Mouse (Mus musculus): ENCODE results near the gene Cherp. TPM values are rescaled to one million over a fixed set of nuclear protein-coding genes. Genes with fewer than 3 reads are reported as not detected.
A peak's percentile ranks its signal among the peaks of the same experiment; 100 is the strongest.

Cherp gene
- total RNA-seq, 2 experiments from 2014 or later = 59.7 to 76.4 TPM

DNA sequence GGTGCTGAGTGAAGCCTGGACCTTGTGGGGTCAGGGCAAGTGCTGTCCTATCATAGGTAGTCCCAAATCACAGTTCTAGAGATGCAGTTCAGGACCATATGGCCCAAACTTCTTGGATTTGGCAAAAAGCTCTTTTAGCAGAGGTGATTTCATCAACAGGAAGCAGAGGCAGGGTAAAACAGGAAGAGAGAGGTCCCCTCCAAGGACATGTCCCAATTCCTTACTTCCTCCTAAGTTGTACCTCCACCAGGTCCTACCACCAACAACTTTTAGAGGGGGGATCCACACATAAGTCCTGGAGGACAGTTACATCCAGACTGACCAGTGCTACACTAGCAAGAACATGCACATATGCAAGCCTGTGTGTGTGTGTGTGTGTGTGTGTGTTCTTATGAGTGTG, 12.0 kb upstream of the Cherp start:
- DNase-seq (ENCODE audit: low spot score in 2 of 2) = no peak
- intact Hi-C loops (cut with DNase I) = no loop called here

DNA sequence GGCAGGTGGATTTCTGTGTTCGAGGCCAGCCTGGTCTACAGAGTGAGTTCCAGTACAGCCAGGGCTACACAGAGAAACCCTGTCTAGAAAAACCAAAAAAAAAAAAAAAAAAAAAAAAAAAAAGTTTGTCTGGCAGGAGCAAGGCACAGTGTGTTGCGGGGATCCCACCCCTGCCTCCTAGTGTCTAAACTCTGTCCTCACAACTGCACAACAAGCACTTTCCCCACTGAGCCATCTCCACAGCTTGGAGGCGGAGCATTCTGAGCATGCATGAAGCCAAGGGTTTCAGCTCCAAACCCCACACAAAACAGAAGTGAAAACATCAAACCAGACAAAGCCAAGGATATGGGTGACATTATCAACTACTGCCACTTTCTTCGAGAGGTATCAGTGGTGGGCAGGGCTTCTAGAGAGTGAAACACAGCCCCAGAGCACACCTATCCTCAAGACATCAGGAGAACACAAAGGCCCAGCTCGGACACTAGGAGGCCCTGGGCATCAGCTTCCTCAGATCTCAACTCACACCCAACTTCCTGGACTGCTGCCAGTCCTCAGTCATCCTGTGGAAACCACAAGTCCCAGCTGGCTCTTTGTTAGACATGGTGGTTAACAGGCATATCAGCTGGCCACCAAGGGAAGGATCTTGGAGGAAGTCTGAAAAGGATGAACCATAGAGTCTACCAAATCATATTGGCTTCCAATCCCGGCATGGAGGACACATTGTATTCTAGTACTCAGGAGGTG, 10.6 kb upstream of the Cherp start:
- intact Hi-C loops (cut with DNase I) = no loop called here
- DNase-seq (ENCODE audit: low spot score in 2 of 2) = no peak

DNA sequence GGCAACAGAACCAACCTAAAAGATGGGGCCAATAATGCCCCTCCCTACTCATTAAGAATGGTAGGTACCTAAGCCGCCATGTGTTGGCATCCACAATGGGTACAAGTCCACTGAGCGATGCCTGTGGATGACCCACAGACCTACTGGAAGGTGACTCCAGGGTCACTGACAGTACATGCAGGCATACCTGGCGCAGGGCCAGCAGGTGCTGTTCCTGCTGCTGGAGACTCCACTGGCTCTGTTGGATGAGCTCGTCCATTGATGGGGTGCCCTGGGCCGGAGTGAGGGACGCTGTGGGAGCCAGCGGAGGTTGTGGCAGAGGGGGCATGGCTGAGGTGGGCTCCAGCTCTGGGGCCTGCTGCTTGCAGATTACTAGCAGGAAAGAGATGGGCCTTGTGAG, 4.3 kb downstream of the Cherp start:
- intact Hi-C loops (cut with DNase I) = no loop called here
- DNase-seq (ENCODE audit: low spot score in 2 of 2) = no peak

DNA sequence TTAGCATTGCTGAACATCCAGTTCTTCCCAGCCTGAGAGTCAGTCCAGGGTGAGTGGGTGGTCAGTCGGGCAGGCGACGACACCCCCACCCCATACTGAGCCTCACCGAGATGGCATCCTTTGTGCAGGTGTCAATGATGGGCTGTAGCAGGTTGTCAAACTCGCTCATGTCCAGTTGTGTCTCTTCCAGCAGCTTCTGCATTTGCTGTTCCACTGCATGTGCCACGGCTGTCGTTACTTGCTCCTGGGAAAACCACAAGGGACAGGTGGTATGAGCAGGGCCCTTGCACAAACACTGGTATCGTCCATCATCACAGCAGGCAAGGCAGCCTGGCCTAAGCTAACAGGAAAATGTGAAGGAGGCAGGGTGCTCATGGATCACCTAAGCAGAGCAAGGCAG, 5.0 kb downstream of the Cherp start:
- intact Hi-C loops (cut with DNase I) = no loop called here
- DNase-seq (ENCODE audit: low spot score in 2 of 2) = no peak

DNA sequence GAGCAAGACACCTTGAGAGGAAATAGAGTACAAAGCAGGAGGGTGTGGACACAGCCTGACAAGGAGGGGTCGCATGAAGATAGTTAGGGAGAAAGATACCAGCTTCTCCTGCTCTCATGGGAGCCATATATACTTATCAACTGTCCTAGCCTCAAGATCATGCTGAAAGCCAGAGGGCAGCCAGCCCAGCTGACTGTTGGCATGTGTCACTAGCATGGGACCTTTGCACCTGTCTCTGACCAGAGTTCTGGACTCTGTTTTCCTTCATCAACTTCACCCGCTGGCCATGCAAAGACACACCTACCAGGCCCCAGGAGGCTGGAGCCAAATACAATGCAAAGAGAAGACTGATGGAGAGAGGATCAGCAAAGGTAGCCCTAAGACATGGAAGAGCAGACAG, 5.8 kb downstream of the Cherp start:
- intact Hi-C loops (cut with DNase I) = no loop called here
- no peak for DNase-seq (ENCODE audit: low spot score in 2 of 2)

DNA sequence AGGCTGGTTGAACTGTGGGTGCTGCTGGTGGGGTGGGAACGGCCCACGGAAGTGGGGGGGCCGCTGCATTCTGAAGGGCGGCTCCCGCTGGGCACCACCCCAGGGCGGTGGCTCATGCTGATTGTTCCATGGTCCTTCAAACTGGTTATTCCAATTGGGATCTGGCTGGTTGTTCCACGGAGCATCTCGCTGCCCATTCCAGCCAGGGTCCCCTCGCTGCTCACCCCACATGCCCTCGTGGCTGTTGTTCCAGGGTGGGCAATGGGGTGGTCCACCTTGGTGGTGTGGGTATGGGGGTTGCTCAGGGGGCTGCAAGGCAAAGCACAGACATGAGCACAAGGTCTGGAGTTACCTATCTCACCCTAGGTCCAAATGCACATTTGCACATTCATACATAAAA, 10.8 kb downstream of the Cherp start:
- intact Hi-C loops (cut with DNase I) = no loop called here
- DNase-seq (ENCODE audit: low spot score in 2 of 2) = no peak

DNA sequence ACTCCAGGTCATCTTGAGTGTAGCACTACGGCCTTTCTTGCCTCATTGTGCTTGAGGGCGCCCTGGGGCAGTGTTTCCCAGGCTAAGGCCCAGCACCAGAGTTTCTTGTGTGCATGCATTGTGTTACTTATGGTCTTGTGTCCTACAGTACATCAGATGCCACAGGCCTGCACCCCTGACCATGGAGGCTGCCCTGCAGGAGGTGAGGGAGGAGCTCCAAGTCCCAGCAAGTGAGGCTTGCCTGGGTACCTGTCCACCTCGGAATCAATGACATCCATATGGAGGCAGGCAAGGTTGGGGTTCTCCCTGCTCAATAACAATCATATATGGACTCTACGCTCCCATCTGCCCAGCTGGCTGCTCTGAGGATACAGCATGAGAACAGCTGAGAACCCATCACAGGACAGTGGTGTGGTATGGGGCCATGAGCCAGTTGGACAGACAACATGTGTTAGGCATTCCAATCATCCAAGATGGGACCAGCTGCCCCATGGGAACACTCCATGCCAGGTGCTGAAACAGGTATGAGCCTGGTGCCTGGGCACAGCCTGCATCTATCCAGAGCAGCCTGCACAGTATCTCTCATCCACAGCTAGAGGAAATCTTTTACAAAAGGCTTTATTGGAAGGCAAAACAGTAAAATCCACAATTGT, 15.0 kb downstream of the Cherp start:
- DNase-seq (ENCODE audit: low spot score in 2 of 2) = no peak
- intact Hi-C loops (cut with DNase I) = no loop called here

DNA sequence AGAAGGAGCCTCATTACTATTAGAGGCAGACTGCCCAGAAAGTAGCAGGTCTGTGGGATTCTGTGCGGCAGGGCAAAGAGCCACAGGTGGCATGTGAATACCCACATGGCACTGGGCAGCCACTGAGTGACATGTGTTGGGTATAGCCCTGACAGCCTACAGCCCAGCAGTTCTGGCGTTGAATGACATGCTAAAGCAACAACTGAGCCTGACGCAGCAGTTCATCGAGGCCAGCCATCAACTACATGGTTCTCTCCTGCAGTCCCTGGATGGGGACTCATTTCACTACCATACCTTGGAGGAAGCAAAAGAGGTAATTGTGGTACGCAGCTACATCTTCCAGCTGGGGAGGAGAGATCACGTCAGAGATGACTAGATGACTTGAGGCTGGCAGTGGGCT, 16.6 kb downstream of the Cherp start:
- no peak for DNase-seq (ENCODE audit: low spot score in 2 of 2)
- intact Hi-C loops (cut with DNase I) = no loop called here

DNA sequence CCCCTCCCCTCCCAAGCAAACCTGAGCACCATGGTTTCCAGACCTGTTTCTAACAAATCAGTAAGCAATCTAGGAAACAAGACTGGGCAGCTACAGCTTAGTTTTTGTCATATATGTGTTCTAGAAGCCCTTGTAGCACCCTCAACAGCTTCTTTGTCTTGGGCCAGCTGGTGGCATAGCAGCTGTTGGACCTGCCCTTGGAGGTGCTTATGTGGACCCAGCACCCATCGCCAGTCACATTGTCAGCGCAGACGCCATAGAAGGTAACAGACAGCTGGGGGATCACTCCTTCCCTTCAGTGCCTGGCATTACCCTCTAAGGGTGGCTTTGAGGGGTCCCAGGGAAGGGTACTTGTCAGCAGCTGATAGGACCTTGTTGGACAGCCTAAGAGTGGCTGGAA, 17.2 kb downstream of the Cherp start:
- no peak for DNase-seq (ENCODE audit: low spot score in 2 of 2)
- intact Hi-C loops (cut with DNase I) = no loop called here

DNA sequence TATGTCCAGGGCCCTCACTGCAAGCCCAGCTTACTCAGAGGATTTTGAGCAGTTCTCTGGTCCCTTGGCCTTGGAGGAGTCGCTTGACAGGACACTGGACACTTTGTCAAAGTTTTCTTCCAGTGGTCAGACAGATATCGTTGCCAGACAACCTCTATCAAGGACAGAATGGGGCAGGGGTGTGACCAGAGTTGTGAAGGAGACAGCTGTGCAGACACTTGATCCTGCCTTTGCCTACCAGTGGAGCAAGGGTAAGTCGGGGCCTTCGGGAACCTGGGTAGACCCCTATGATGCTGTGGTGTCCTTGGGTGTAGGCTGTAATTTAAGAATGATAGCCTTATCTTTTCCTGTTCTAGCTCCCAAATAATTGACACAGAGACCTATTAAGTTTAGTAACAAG, 19.7 kb downstream of the Cherp start:
- no peak for DNase-seq (ENCODE audit: low spot score in 2 of 2)
- intact Hi-C loops (cut with DNase I) = no loop called here

DNA sequence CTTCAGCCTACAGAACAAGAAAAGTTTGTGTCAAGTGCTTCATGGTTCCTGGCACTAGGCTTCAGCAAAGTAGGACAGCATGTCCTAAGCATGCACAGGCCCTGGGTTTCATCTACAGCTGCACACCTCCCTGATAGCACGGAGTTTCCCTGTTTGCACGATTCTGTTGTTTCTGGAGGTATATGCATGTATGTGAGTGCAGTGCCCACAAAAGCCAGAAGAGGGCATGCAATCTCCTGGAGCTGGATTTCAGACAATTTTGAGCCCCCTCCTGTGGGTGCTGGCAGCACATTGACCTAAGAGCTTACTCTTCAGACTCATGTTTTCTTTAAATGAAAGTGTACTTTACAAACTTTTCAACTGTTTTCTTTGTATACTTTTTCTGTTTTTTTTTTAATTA, 21.1 kb downstream of the Cherp start:
- intact Hi-C loops (cut with DNase I) = loop anchor here (1.0 kb wide), 1 partner anchor 16 kb away; no protein-coding TSS in a partner anchor
- DNase-seq (ENCODE audit: low spot score in 2 of 2) = no peak

DNA sequence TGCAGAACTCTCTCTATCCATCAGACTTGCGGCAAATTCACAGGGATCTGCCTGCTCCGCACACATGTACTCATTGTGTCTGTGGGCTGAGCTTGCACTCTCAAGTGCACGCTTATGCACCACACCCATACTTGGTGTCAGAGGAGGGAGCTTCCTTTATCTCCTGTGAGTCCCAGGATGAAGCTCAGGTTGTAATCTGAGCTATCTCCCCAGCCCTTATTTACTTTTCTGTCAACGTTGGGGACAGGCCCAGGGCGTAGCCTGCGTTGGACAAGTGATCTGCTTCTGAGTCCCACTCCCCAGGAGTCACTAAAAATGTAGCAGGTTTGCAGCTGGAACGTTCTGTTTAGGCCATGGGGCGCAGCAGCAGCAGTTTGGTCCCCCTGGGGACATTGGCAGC, 23.5 kb downstream of the Cherp start:
- no peak for DNase-seq (ENCODE audit: low spot score in 2 of 2)
- intact Hi-C loops (cut with DNase I) = no loop called here

DNA sequence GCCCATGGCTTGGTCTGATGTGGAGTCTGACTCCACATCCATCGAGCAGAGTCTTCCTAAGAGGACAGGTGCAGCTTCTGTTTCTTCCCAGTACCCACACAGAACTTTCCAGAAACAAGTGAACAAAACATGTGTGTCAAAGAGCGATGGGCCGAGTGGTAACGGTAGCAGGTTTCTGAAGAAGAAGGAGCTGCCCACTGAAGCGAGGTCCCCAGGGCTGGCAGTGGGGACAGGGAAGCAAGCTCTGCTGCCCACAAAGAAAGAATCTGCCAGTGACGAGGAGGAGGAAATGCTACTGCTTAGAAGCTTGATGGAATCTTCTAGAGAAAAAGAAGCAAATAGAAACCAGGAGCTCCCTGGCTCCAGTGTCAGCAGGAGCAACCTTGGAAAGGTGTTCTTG, 30.0 kb downstream of the Cherp start:
- DNase-seq (ENCODE audit: low spot score in 2 of 2) = no peak
- intact Hi-C loops (cut with DNase I) = no loop called here

DNA sequence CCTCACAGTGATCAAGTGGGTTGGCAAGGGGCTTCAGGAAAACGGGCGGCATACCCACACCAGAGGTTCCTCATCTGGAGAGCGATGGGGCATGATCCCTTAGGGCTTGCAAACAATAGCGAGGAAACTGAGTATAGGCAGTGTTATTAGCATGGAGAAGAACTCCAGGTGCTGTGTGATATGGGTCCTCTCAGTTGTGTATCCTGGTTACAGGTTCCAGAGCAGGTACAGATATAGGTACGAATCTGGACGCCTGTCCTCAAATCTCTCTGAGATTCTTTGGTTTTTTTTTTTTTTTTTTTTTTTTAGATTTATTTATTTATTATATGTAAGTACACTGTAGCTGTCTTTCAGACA, 31.1 kb downstream of the Cherp start:
- DNase-seq (ENCODE audit: low spot score in 2 of 2) = no peak
- intact Hi-C loops (cut with DNase I) = no loop called here

DNA sequence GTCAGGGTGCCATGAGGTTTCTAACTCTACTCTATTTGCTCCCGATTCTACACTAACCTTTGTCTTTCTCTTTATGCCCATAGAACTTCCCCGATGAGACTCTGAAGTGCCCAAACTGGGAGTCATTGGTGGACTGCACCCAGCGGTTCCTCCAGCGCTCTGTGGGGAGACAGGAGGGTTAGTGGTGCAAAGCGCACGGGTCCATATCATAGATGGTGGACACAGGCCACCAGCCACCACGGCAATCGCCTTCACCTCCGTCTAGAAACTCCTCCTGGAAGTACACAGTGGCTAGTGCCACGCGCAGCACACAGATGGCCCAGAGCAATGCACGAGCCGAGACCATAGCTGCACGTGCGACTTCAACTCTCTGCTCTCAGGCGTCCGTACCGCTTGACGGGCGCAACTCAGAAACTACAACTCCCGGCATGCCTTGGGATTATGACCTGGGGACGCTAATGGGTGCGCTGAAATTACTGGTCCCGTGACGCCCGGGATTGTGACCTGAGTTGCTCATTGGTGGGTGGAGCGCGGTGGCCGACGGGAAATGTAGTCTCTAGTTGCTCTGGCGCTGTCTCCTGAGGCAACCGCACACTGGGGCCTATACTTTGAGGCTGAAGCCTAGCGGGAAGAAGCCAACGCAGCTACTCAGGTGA, 31.6 kb downstream of the Cherp start, which contains the start of the genes Calr3 and 1700030K09Rik:
Calr3 (minus strand) TSS at position 533 of the 656 bp plus-strand sequence.
1700030K09Rik (plus strand) TSS at position 543 of the 656 bp plus-strand sequence.
- intact Hi-C loops (cut with DNase I) = no loop called here
- peak; percentile 97 to 98 for DNase-seq (ENCODE audit: low spot score in 2 of 2)

DNA sequence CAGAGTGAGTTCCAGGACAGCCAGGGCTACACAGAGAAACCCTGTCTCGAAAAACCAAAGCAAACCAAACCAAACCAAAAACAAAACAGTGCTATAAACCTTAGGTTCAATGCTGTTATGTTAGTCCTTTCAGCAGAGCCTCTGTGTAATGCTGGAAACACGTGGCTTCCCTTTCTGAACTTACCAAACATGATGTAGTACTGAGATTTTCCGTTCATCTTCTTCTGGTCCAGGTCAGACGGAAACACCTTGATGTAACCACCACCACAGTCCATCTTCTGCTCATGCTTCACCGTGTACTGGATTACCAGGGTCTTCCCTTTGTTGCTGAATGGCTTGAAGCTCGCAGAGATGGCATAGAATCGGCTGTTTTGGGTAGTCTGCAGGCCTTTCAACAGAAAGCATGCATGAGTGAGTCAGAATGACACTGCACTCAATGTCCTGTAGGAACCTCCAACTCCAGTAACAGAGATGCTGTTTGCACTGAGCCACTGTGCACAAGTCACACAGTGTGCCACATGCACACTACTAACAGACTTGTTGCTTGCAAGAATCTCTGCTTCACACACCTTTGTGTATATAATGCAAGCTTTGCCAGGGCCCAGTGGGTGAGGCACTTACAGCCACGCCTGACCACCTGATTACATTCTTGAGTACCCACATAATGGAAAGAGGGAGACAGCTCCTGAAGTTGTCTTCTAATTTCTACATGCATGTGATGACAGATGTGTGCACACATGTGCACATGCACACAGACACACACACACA, 36.6 kb downstream of the Cherp start:
- intact Hi-C loops (cut with DNase I) = loop anchor here (1.0 kb wide), 1 partner anchor 16 kb away; no protein-coding TSS in a partner anchor
- DNase-seq (ENCODE audit: low spot score in 2 of 2) = no peak

DNA sequence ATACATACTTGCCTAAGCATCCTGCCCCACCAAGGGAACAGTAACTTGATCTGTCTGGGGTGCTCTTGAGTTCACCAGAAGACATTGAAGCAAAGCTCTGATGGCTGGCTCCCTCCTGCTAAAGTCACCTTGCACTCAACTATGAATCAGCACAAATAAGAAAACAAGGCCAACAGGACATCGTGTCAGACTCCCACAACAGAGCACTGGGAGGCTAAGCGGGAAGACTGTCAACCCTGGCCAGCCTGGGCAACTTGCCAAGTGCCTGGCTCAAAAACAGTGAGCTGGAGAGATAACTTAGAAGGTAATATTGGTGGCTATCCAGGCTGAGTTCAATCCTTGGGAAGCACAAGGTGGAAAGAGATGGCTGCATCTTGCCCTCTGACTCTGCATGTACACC, 40.1 kb downstream of the Cherp start:
- DNase-seq (ENCODE audit: low spot score in 2 of 2) = no peak
- intact Hi-C loops (cut with DNase I) = no loop called here

DNA sequence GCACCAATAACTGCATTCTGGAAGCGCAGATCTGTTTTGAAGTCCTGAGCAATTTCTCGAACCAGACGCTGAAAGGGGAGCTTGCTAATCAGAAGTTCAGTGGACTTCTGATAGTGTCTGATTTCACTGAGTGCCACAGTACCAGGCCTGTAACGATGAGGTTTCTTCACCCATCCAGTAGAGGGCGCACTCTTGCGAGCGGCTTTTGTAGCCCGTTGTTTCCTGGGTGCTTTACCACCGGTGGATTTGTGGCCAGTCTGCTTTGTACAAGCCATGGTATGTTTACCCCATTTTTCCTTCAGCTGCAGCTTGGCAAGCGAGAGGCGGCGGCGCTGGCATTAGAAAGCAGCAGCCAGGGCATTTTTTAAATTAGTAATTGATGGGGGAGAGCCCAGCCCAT, 45.4 kb downstream of the Cherp start:
- intact Hi-C loops (cut with DNase I) = no loop called here
- DNase-seq (ENCODE audit: low spot score in 2 of 2) = no peak

DNA sequence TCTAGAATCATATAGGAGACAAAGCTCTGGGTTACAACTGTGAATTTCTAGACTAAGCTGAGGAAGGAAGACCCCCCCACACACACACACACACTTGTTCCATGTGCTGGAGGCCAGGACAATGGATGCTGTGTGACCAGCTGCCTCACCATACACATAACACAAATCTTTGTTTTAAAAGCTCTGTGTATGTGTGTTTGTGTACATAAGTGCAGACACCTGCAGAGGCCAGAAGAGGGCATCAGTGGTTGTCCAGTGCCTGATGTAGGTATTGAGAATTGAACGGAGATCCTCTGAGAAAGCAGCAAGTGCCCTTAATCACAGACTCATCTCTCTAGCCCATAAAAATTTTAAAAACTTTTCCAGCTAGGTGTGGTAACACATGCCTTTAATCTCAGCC, 52.1 kb downstream of the Cherp start:
- intact Hi-C loops (cut with DNase I) = no loop called here
- no peak for DNase-seq (ENCODE audit: low spot score in 2 of 2)

Measured in left cerebral cortex, postnatal 36 days (tissue).